Mouse (Mus musculus): Measurements from ENCODE around the gene Tpgs1. TPM values are rescaled to one million over a fixed set of nuclear protein-coding genes. Genes with fewer than 3 reads are reported as not detected.

The Tpgs1 gene
- polyA plus RNA-seq, 1 experiment from 2014 or later: 105 TPM

GRCm38 (mm10) chr10:79693580-79694378 lies 24.6 kb downstream of the Tpgs1 start:
- Histone ChIP-seq H3K9ac (ENCODE audit: low read length) (no peak overlapping the region), H3K4me3 (ENCODE audit: low read depth, low read length) (no peak overlapping the region), H3K27ac (ENCODE audit: low read depth, low read length) (no peak overlapping the region), H3K9me3 (replicated peaks; ENCODE audit: control insufficient read depth, low read length) (no peaks in the 10 kb centered on the region), H3K36me3 (ENCODE audit: control insufficient read depth, insufficient read depth, low read length) (peaks cover 9% of the 10 kb centered on the region), H3K4me2 (ENCODE audit: low read length) (no peak overlapping the region), H3K4me1 (ENCODE audit: control insufficient read depth, insufficient read depth, low read length) (no peaks in the 10 kb centered on the region), H3K27me3 (replicated peaks; ENCODE audit: control insufficient read depth, insufficient read depth, low read length) (no peaks in the 10 kb centered on the region)
- ATAC-seq (no peak), DNase-seq (ENCODE audit: low spot score) (no peak)
- 79% methylated on average over 12 of the region's 12 CpGs for WGBS

- ATAC-seq (no peak), DNase-seq (ENCODE audit: low spot score) (no peak)
- Histone ChIP-seq H3K9ac (ENCODE audit: low read length) (no peak overlapping the region), H3K36me3 (ENCODE audit: control insufficient read depth, insufficient read depth, low read length) (peaks cover 4% of the 10 kb centered on the region), H3K4me1 (ENCODE audit: control insufficient read depth, insufficient read depth, low read length) (no peaks in the 10 kb centered on the region), H3K4me3 (ENCODE audit: low read depth, low read length) (no peak overlapping the region), H3K27me3 (replicated peaks; ENCODE audit: control insufficient read depth, insufficient read depth, low read length) (no peaks in the 10 kb centered on the region), H3K27ac (ENCODE audit: low read depth, low read length) (no peak overlapping the region), H3K9me3 (replicated peaks; ENCODE audit: control insufficient read depth, low read length) (no peaks in the 10 kb centered on the region), H3K4me2 (ENCODE audit: low read length) (no peak overlapping the region)
- 84% methylated on average over 6 of the region's 6 CpGs for WGBS
Measured at GRCm38 (mm10) chr10:79694379-79694655, 25.1 kb downstream of the Tpgs1 start.

DNA sequence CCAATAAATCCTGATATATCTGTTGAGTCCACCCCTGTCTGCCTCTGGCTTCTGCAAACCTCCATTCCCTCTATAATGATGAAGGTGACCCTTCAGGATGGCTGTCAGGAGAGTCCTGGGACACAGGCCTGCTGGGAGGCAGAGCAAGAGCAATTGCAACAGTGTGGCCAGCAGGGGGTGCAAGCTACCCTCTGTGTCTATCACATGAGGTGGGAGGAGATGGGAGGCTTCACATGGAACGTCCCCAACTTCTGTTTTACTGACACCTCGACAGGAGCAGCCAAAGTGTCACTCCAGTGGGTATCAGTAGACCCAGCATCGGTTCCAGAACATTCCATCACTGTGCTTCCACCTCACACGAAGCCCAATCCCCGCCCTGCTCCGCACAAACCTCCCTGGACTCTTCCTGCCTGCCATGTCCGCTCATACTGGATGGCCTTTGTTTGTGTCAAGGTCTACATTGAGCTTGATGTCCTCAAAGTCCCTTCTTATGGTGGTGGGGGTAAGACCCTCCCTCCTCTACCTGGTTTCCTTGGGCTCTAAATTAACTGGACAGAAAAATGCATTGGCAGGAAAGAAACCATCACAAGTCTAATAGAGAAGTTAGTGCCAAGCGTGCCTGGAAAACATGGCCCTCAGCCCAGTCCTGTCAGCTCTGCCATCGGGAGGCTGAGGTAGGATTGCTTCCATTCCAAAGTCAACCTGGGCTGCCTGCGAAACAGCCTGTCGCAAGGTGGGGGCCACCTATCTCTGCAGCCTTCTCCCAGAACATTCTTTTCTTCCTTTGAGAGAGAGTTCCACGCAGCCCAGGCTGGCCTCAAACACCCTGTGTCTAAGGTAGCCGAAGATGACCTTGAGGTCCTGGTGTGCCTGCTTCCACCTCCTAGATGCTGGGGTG lies 26.3 kb downstream of the Tpgs1 start:
- Histone ChIP-seq H3K4me3 (ENCODE audit: low read depth, low read length) (no peak overlapping the region), H3K27me3 (replicated peaks; ENCODE audit: control insufficient read depth, insufficient read depth, low read length) (no peaks in the 10 kb centered on the region), H3K9ac (ENCODE audit: low read length) (no peak overlapping the region), H3K27ac (ENCODE audit: low read depth, low read length) (no peak overlapping the region), H3K4me1 (ENCODE audit: control insufficient read depth, insufficient read depth, low read length) (no peaks in the 10 kb centered on the region), H3K36me3 (ENCODE audit: control insufficient read depth, insufficient read depth, low read length) (no peaks in the 10 kb centered on the region), H3K4me2 (ENCODE audit: low read length) (no peak overlapping the region), H3K9me3 (replicated peaks; ENCODE audit: control insufficient read depth, low read length) (no peaks in the 10 kb centered on the region)
- WGBS: 67% methylated on average over 13 of the region's 13 CpGs
- DNase-seq (ENCODE audit: low spot score) (peak; percentile 75), ATAC-seq (peak; percentile 56)

DNA sequence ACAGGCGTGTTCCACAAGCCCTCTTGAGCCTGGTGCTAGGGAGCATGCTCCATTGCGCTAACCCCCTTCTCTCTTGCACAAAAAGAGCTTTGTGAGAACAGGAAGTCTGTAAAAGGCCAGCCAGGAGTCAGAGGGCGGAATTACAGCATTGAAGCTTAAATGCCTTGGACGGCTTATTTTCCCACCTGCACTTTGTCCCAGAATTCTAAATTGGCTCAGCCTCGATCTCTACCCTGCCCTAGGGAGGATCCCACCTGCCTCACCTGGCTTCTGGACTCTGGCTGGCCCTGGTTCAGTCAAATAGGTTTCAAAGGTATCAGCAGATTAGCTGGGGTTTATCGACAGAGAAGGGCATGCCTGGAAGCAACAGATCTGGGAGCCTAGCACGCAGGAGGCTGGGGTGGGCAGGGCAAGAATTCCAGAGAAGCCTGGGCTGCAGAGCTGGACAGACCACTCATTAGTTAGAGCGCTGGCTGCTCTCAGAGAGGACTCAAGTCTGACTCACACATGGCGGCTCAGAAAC lies 27.0 kb downstream of the Tpgs1 start:
- DNase-seq (ENCODE audit: low spot score): no peak
- Histone ChIP-seq H3K9me3 (replicated peaks; ENCODE audit: control insufficient read depth, low read length) (no peaks in the 10 kb centered on the region), H3K4me3 (ENCODE audit: low read depth, low read length) (no peak overlapping the region), H3K4me1 (ENCODE audit: control insufficient read depth, insufficient read depth, low read length) (no peaks in the 10 kb centered on the region), H3K36me3 (ENCODE audit: control insufficient read depth, insufficient read depth, low read length) (no peaks in the 10 kb centered on the region), H3K27me3 (replicated peaks; ENCODE audit: control insufficient read depth, insufficient read depth, low read length) (no peaks in the 10 kb centered on the region), H3K27ac (ENCODE audit: low read depth, low read length) (no peak overlapping the region), H3K9ac (ENCODE audit: low read length) (no peak overlapping the region), H3K4me2 (ENCODE audit: low read length) (no peak overlapping the region)
- WGBS: 65% methylated on average over 9 of the region's 9 CpGs
- no peak for ATAC-seq

DNA sequence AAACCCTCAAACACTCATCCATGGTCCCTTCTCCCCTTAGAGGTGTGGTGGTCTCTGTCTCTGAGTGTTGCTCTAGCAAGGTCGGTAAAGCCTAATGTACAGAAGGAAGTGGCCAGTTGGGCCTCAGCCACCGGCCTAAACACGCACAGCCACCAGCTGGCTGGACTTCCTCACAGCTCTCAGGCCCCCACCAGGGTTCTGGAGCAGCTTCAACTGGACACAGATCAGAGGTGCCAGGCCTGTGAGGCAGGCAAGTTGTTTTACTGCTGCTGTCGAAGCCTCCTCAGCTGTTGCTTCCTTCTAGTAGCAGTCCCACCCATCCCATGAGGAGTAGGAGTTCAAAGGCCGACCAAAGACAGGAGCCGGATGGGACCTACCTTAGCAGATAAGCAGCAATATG lies 28.7 kb downstream of the Tpgs1 start:
- ATAC-seq (no peak), DNase-seq (ENCODE audit: low spot score) (no peak)
- no peaks in the 10 kb centered on the region for H3K4me1 ChIP-seq (ENCODE audit: control insufficient read depth, insufficient read depth, low read length)

GRCm38 (mm10) chr10:79698459-79698858 lies 29.3 kb downstream of the Tpgs1 start:
- H3K4me2 ChIP-seq (ENCODE audit: low read length): no peak overlapping the region
- H3K9ac ChIP-seq (ENCODE audit: low read length): no peak overlapping the region; the same call in 1 of the 2 replicates
- H3K4me3 ChIP-seq (ENCODE audit: low read depth, low read length): no peak overlapping the region
- ATAC-seq (no peak), DNase-seq (ENCODE audit: low spot score) (no peak)
- H3K36me3 ChIP-seq (ENCODE audit: control insufficient read depth, insufficient read depth, low read length): no peaks in the 10 kb centered on the region
- no peak overlapping the region; the same call in 1 of the 2 replicates for H3K27ac ChIP-seq (ENCODE audit: low read depth, low read length)
- no peaks in the 10 kb centered on the region for H3K9me3 ChIP-seq (replicated peaks; ENCODE audit: control insufficient read depth, low read length)
- H3K27me3 ChIP-seq (replicated peaks; ENCODE audit: control insufficient read depth, insufficient read depth, low read length): no peaks in the 10 kb centered on the region
- WGBS: 91% methylated on average over 6 of the region's 6 CpGs
- H3K4me1 ChIP-seq (ENCODE audit: control insufficient read depth, insufficient read depth, low read length): no peaks in the 10 kb centered on the region

More for the DNA sequence above, 28.7 kb downstream of the Tpgs1 start:
- H3K36me3 ChIP-seq (ENCODE audit: control insufficient read depth, insufficient read depth, low read length): no peaks in the 10 kb centered on the region
- no peak overlapping the region for H3K4me3 ChIP-seq (ENCODE audit: low read depth, low read length)
- H3K9ac ChIP-seq (ENCODE audit: low read length): no peak overlapping the region
- no peak overlapping the region for H3K4me2 ChIP-seq (ENCODE audit: low read length)
- 90% methylated on average over 6 of the region's 6 CpGs for WGBS
- H3K27me3 ChIP-seq (replicated peaks; ENCODE audit: control insufficient read depth, insufficient read depth, low read length): no peaks in the 10 kb centered on the region
- H3K9me3 ChIP-seq (replicated peaks; ENCODE audit: control insufficient read depth, low read length): no peaks in the 10 kb centered on the region
- H3K27ac ChIP-seq (ENCODE audit: low read depth, low read length): no peak overlapping the region

DNA sequence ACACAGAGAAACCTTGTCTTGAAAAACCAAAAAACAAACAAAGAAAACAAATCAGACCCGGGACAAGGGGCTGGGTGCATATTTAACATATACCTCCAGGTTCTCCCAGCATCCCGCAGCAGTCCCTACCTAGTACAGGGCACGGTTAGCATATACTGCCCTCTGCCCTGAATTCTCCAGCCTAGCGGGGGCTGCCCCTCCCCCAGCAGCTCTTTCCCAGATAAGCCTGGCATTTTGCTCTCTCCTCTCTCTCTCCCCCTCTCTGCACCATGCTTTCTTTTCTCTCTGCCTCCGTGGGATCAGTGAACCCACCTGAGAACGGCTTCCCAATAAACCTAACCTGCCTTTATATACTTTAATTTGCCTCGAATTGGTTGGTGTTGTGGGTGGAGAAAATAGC lies 31.5 kb downstream of the Tpgs1 start:
- Histone ChIP-seq H3K4me2 (ENCODE audit: low read length) (no peak overlapping the region), H3K9ac (ENCODE audit: low read length) (no peak overlapping the region), H3K9me3 (replicated peaks; ENCODE audit: control insufficient read depth, low read length) (no peaks in the 10 kb centered on the region), H3K36me3 (ENCODE audit: control insufficient read depth, insufficient read depth, low read length) (no peaks in the 10 kb centered on the region), H3K27me3 (replicated peaks; ENCODE audit: control insufficient read depth, insufficient read depth, low read length) (no peaks in the 10 kb centered on the region), H3K4me3 (ENCODE audit: low read depth, low read length) (no peak overlapping the region), H3K4me1 (ENCODE audit: control insufficient read depth, insufficient read depth, low read length) (peaks cover 7% of the 10 kb centered on the region), H3K27ac (ENCODE audit: low read depth, low read length) (no peak overlapping the region; the same call in 1 of the 2 replicates)
- WGBS: 49% methylated on average over 7 of the region's 7 CpGs
- no peak for DNase-seq (ENCODE audit: low spot score)
- ATAC-seq: no peak

DNA sequence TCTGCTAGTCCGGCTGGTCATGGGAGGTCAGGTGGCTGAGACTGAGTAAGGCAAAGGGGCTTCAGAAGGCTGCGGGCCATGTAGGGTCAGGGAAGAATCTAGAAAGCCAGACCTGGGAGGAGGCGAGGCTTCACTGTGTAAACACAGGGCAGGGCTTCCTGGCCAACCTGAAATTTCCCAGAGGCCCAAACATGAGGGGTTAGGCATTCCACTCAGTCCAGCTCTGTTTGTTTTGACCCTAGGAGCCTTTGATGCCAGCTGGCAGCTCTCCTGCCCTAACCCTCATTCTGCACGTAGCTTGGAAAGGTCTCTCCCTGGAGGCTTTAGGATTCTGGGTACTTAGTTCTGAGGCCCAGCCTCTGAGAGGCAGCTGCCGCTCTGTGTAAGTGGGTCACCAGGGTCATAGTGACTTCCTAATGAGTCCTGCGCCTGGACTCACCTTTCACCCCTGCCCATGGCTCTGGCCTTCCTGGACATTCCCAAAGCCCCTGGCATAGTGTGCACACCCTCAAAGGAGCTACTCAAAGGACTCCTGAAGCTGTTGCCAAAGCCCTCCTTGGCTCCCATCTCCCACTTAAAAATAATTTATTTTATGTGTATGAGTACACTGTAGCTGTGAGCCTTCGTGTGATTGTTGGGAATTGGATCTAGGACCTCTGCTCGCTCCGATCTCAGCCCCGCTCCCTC lies 32.4 kb downstream of the Tpgs1 start:
- Histone ChIP-seq H3K9ac (ENCODE audit: low read length) (no peak overlapping the region), H3K36me3 (ENCODE audit: control insufficient read depth, insufficient read depth, low read length) (no peaks in the 10 kb centered on the region), H3K9me3 (replicated peaks; ENCODE audit: control insufficient read depth, low read length) (no peaks in the 10 kb centered on the region), H3K27me3 (replicated peaks; ENCODE audit: control insufficient read depth, insufficient read depth, low read length) (no peaks in the 10 kb centered on the region), H3K4me2 (ENCODE audit: low read length) (no peak overlapping the region), H3K4me3 (ENCODE audit: low read depth, low read length) (no peak overlapping the region), H3K4me1 (ENCODE audit: control insufficient read depth, insufficient read depth, low read length) (peaks cover 15% of the 10 kb centered on the region), H3K27ac (ENCODE audit: low read depth, low read length) (no peak overlapping the region; the same call in 1 of the 2 replicates)
- no peak for DNase-seq (ENCODE audit: low spot score)
- ATAC-seq: no peak
- WGBS: 73% methylated on average over 10 of the region's 10 CpGs

All from forebrain, embryonic 14.5 days (tissue).